In genomic region chr15:61395296-61395826, GRCm38 (mm10) we compare ENCODE assay signal across 8 mouse cellular contexts.
A peak's percentile ranks its signal among the peaks of the same experiment; 100 is the strongest.
DNase-seq lines count a peak whose midpoint lies in the region; ATAC-seq and TF ChIP-seq lines count a peak whose summit lies in the region.

No protein-coding gene starts in this region.

- no peak overlapping the region for H3K4me3 ChIP-seq in intestine, embryonic 16.5 days (ENCODE audit: low read length)
- H3K4me3 ChIP-seq in liver, postnatal 0 days (ENCODE audit: low read depth, low read length), result no peak overlapping the region

- no peaks in the 10 kb centered on the region for H3K9me3 ChIP-seq in intestine, embryonic 16.5 days (ENCODE audit: control insufficient read depth, low read length)
- no peaks in the 10 kb centered on the region for H3K9me3 ChIP-seq in liver, postnatal 0 days (ENCODE audit: low read length)

- peak; percentile 2 to 19 for DNase-seq in right cerebral cortex, postnatal 36 days (ENCODE audit: low spot score in 2 of 2)
- DNase-seq in right cerebral cortex, postnatal 4 days, result no peak
- peak; percentile 97 for DNase-seq in heart, adult 11 months
- DNase-seq in liver, postnatal 0 days, result no peak
- DNase-seq in retina, postnatal 1 day, result peak; percentile 55
- no peak for DNase-seq in gastrocnemius, adult 8-10 months (ENCODE audit: low spot score in 2 of 2)

- TF ChIP-seq CTCF in liver, postnatal 0 days (IDR thresholded peaks at IDR 0.05; ENCODE audit: low read depth), result no peak

- H3K4me1 ChIP-seq in intestine, embryonic 16.5 days (ENCODE audit: control insufficient read depth, insufficient read depth, low read length), result peaks cover 4% of the 10 kb centered on the region; the same call in 1 of the 2 replicates
- H3K4me1 ChIP-seq in liver, postnatal 0 days (ENCODE audit: insufficient read depth), result no peaks in the 10 kb centered on the region

- peak; percentile 50; the same call in 1 of the 2 replicates for TF ChIP-seq EP300 in liver, postnatal 0 days (IDR thresholded peaks at IDR 0.05; ENCODE audit: low read depth)

- peak overlapping the region; percentile 34; the same call in 1 of the 2 replicates for H3K27ac ChIP-seq in intestine, embryonic 16.5 days (ENCODE audit: low read length)
- no peak overlapping the region for H3K27ac ChIP-seq in liver, postnatal 0 days (ENCODE audit: low read depth)

- H3K9ac ChIP-seq in intestine, embryonic 16.5 days (ENCODE audit: low read depth, low read length), result no peak overlapping the region
- no peak overlapping the region for H3K9ac ChIP-seq in liver, postnatal 0 days (replicated peaks)

- no peaks in the 10 kb centered on the region for H3K27me3 ChIP-seq in intestine, embryonic 16.5 days (replicated peaks; ENCODE audit: control insufficient read depth, insufficient read depth, low read length)
- H3K27me3 ChIP-seq in liver, postnatal 0 days (ENCODE audit: insufficient read depth, low read length), result no peaks in the 10 kb centered on the region

- ATAC-seq in intestine, embryonic 16.5 days, result 0 out of 2 replicates have a peak, but pooled peaks have one; percentile 33
- no peak for ATAC-seq in liver, postnatal 0 days
- no peak for ATAC-seq in megakaryocyte-erythroid progenitor cell, adult 5-6 weeks (replicated peaks; ENCODE audit: low FRiP score, low TSS enrichment, poor library complexity, severe bottlenecking)

- 28% methylated on average over 8 of the region's 8 CpGs for WGBS in intestine, embryonic 16.5 days
- 38% methylated on average over 8 of the region's 8 CpGs for WGBS in liver, postnatal 0 days (ENCODE audit: insufficient replicate concordance)

- H3K36me3 ChIP-seq in intestine, embryonic 16.5 days (ENCODE audit: control insufficient read depth, insufficient read depth, low read length), result no peaks in the 10 kb centered on the region
- no peaks in the 10 kb centered on the region for H3K36me3 ChIP-seq in liver, postnatal 0 days (replicated peaks; ENCODE audit: insufficient read depth, low read length)

- no peak overlapping the region for H3K4me2 ChIP-seq in intestine, embryonic 16.5 days (ENCODE audit: low read depth, low read length)
- H3K4me2 ChIP-seq in liver, postnatal 0 days (ENCODE audit: low read depth, low read length), result no peak overlapping the region

Comparison
In these comparisons a context has a peak if more than half of its experiments do, and no peak if none do; other contexts are left out.
1. DNase-seq: peak in right cerebral cortex, postnatal 36 days (2 of 2), heart, adult 11 months (single experiment) and retina, postnatal 1 day (single experiment); none in right cerebral cortex, postnatal 4 days (single experiment), liver, postnatal 0 days (single experiment) and gastrocnemius, adult 8-10 months (0 of 2).